Mouse (Mus musculus) neural tube, embryonic 14.5 days (tissue): ENCODE data around the gene Myl12a. TPM values are rescaled to one million over a fixed set of nuclear protein-coding genes. Genes with fewer than 3 reads are reported as not detected.

Experiments
- ATAC-seq: fragments of 200-750 bp; cut with Nextera tagmentation; 2 replicates; pipeline ENCODE4 v1.8.0; 2017; ENCODE audit warnings: low read depth, mild to moderate bottlenecking, moderate TSS enrichment, moderate library complexity
- H3K27ac ChIP-seq: fragments of 300-500 bp; sonication (generic); 2 replicates; pipeline ENCODE4 v1.5.1; 2014; ENCODE audit warnings: low read depth, mild to moderate bottlenecking, control low read depth, low read length, moderate library complexity, mixed read lengths
- H3K27me3 ChIP-seq: fragments of 300-500 bp; sonication (generic); 2 replicates; pipeline ENCODE4 v1.6.1; 2014; ENCODE audit warnings: low read length; ENCODE audit not compliant: control insufficient read depth, insufficient read depth
- H3K36me3 ChIP-seq: fragments of 300-500 bp; sonication (generic); 2 replicates; pipeline ENCODE4 v1.6.1; 2014; ENCODE audit warnings: low read length, mixed read lengths; ENCODE audit not compliant: control insufficient read depth, insufficient read depth
- H3K4me1 ChIP-seq: fragments of 300-500 bp; sonication (generic); 2 replicates; pipeline ENCODE4 v1.6.1; 2014; ENCODE audit warnings: low read length; ENCODE audit not compliant: control insufficient read depth, insufficient read depth
- H3K4me2 ChIP-seq: fragments of 300-500 bp; sonication (generic); 2 replicates; pipeline ENCODE4 v1.6.1; 2014; ENCODE audit warnings: mild to moderate bottlenecking, low read depth, low read length, control low read depth
- H3K4me3 ChIP-seq: fragments of 300-500 bp; sonication (generic); 2 replicates; pipeline ENCODE4 v1.5.1; 2014; ENCODE audit warnings: low read depth, low read length, control low read depth, mixed read lengths
- H3K9ac ChIP-seq: fragments of 300-500 bp; sonication (generic); replicated peaks from 2 replicates; pipeline ENCODE4 v1.6.1; 2014; ENCODE audit warnings: low read depth, mild to moderate bottlenecking, control low read depth, low read length, mixed read lengths
- H3K9me3 ChIP-seq: fragments of 300-500 bp; sonication (generic); 2 replicates; pipeline ENCODE4 v1.6.1; 2016; ENCODE audit warnings: low read length; ENCODE audit not compliant: control insufficient read depth
- WGBS: fragments of 180-500 bp; shearing (Covaris S2); extraction: QIAGEN DNeasy Blood & Tissue Kit; methylation state at CpG from one replicate; pipeline ENCODE4 v1.1.7; 2014; 5-methylcytosine and 5-hydroxymethylcytosine counted together
- polyA plus RNA-seq: library from polyadenylated mRNA; unstranded; fragments of >200 nt; fragmentation: Nextera tagmentation; extraction: Ambion mirVana; gene quantifications from 2 replicates; pipeline ENCODE4 v1.2.1, GENCODE M21; 2014

Gene Myl12a
- polyA plus RNA-seq, 1 experiment from 2014 or later, result 63.7 TPM

DNA sequence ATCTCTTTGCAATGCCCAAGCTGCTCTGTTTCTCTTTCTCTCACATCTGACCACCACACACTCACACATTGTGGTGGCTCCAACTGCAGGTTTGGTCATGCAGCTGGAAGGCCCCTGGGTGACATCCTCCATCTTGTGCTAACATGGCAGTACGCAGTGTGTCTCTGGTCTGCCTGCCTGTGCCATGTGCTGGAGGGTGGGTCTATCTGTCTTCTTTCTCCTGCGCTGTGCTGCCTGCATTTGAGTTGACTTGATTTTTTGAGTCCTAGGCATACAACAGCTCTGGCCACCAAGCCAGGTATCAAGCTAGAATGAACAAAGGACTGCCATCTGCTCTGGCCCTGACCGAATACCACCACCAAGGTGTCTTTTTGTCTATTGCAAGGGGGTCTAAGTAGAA is 15.5 kb upstream of the Myl12a start:
- Histone ChIP-seq H3K4me3 (no peak overlapping the region), H3K4me2 (no peak overlapping the region), H3K36me3 (no peaks in the 10 kb centered on the region), H3K27me3 (no peaks in the 10 kb centered on the region), H3K9me3 (no peaks in the 10 kb centered on the region), H3K9ac (no peak overlapping the region), H3K4me1 (0 out of 2 replicates have a peak, but pooled peaks cover 4% of the 10 kb centered on the region), H3K27ac (no peak overlapping the region)
- 97% methylated on average over 3 of the region's 3 CpGs for WGBS
- ATAC-seq, result no peak

DNA sequence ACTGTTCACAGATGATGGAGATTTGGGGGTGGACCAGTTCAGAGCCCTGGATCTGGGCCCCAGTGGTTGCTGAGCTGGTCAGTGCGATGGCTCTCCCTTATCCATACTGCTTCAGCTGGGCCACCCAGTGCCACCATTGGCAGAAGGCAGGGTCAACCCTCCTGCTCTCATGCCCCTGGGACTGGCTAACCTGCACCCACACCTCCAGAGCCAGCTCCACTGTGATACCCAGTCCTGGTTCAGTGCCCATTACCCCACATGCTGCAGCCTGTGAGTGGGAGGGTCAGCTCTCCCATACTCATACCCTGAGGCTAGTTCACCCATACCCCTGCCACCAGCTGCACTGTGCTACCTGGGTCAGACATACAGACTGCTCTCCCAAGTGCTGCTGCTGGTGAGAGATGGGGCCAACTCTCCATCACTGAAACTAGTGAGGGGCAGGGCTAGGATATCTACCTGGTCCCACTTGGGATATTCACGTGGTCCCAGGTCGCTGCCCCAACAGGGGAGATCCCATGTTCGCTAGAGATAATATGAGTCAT is 14.8 kb upstream of the Myl12a start:
- H3K27me3 ChIP-seq, result no peaks in the 10 kb centered on the region
- H3K4me2 ChIP-seq, result no peak overlapping the region
- no peak overlapping the region for H3K4me3 ChIP-seq
- no peak for ATAC-seq
- H3K9ac ChIP-seq, result no peak overlapping the region
- 96% methylated on average over 4 of the region's 4 CpGs for WGBS
- no peaks in the 10 kb centered on the region for H3K36me3 ChIP-seq
- no peak overlapping the region for H3K27ac ChIP-seq
- H3K9me3 ChIP-seq, result no peaks in the 10 kb centered on the region
- H3K4me1 ChIP-seq, result 0 out of 2 replicates have a peak, but pooled peaks cover 4% of the 10 kb centered on the region

GRCm38 (mm10) chr17:71014911-71015310 is 12.2 kb upstream of the Myl12a start:
- Histone ChIP-seq H3K27ac (no peak overlapping the region), H3K4me3 (no peak overlapping the region), H3K9me3 (no peaks in the 10 kb centered on the region), H3K9ac (no peak overlapping the region), H3K36me3 (no peaks in the 10 kb centered on the region), H3K4me1 (0 out of 2 replicates have a peak, but pooled peaks cover 4% of the 10 kb centered on the region), H3K4me2 (no peak overlapping the region), H3K27me3 (no peaks in the 10 kb centered on the region)
- 53% methylated on average over 5 of the region's 5 CpGs for WGBS
- ATAC-seq, result no peak

- no peaks in the 10 kb centered on the region for H3K27me3 ChIP-seq
- H3K27ac ChIP-seq, result no peak overlapping the region
- H3K9ac ChIP-seq, result no peak overlapping the region
- no peaks in the 10 kb centered on the region for H3K4me1 ChIP-seq
- H3K9me3 ChIP-seq, result no peaks in the 10 kb centered on the region
- no peaks in the 10 kb centered on the region for H3K36me3 ChIP-seq
- ATAC-seq, result no peak
- whole genome bisulfite sequencing, result 93% methylated on average over 6 of the region's 6 CpGs
- no peak overlapping the region for H3K4me2 ChIP-seq
- H3K4me3 ChIP-seq, result no peak overlapping the region
Observed at GRCm38 (mm10) chr17:71013105-71013504, 10.4 kb upstream of the Myl12a start.

DNA sequence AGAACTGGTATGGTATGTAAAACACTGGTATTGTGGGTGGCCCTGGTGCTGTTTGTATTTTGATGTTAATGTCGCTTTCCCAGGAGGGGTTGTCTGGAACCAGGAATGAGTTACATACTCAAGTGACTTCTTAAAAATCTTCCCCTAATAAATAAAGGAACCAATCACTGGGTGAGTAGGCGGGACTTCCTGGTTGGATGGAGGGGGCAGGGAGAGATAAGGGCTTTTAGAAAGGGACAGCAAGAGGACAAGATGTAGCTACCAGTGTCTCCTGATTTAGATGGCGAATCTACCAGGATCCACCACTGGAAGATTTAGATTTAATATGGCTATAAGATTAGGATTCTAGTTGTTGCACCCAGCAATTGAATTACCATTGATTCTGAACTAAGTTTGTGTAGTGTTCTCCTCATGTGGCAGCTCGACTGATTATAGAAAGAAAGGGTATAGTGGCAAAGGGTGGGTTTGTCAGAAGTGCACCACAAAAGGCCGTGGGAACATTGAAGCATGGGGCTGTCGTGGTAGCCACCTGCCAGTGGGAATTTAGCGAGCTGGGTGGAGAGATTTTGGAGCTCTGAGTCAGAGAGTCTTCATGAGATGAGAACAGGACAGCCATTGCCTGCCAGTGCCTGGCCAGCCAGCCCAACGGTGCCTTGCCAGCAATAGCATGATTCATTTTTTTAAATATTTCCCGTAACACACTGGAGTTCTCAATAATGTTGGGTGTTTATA is 9.4 kb upstream of the Myl12a start:
- no peak overlapping the region for H3K4me3 ChIP-seq
- no peak overlapping the region for H3K4me2 ChIP-seq
- no peaks in the 10 kb centered on the region for H3K4me1 ChIP-seq
- H3K27me3 ChIP-seq, result no peaks in the 10 kb centered on the region
- ATAC-seq, result no peak
- no peaks in the 10 kb centered on the region for H3K9me3 ChIP-seq
- H3K36me3 ChIP-seq, result no peaks in the 10 kb centered on the region
- 87% methylated on average over 9 of the region's 9 CpGs for WGBS
- no peak overlapping the region for H3K27ac ChIP-seq
- H3K9ac ChIP-seq, result no peak overlapping the region

DNA sequence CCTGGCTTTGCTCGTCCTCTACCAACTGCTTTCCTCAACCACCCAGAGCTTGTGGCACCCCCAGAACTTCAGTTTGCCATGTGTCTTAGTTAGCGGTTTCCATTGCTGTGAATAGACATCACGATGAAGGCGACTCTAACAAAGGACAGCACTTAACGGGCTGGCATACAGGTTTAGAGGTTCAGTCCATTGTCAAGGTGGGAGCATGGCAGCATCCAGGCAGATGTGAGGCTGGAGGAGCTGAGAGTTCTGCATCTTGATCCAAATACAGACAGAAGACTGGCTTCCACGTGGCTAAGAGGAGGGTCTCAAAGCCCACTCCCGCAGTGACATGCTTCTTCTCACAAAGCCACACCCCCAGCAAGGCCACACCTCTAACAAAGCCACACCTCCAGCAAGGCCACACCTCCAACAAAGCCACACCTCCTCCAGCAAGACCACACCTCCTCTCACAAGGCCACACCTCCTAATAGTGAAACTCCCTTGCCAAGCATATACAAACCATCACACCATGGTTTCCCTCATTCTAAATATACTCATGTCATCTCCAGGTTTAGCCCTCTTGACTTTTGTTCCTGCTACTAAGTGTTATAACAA is 8.1 kb upstream of the Myl12a start:
- ATAC-seq, result no peak
- no peaks in the 10 kb centered on the region for H3K27me3 ChIP-seq
- no peak overlapping the region for H3K4me3 ChIP-seq
- no peak overlapping the region for H3K9ac ChIP-seq
- H3K4me2 ChIP-seq, result no peak overlapping the region
- H3K9me3 ChIP-seq, result no peaks in the 10 kb centered on the region
- H3K36me3 ChIP-seq, result no peaks in the 10 kb centered on the region
- 59% methylated on average over 7 of the region's 7 CpGs for WGBS
- H3K27ac ChIP-seq, result no peak overlapping the region
- H3K4me1 ChIP-seq, result no peaks in the 10 kb centered on the region

DNA sequence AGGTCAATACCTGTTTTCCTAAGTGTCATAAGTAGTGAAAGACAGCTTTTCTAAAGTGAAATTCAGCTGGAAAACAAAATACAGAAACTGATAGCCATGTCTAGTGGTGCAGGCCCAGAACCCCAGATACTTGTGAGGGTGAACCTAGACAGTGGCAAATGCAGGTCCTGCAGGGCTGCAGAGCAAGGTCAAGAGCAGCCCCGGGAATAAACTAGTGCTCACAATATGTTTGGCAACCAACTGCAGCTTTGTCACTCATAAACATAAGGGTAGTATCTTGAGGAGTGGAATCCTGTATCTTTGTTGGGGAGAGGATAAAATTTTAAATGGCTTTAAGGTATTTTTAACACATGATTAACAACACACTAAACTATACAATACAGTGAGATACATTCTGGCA is 7.1 kb upstream of the Myl12a start:
- Histone ChIP-seq H3K27ac (no peak overlapping the region), H3K4me3 (no peak overlapping the region), H3K36me3 (no peaks in the 10 kb centered on the region), H3K4me2 (no peak overlapping the region), H3K9me3 (no peaks in the 10 kb centered on the region), H3K27me3 (no peaks in the 10 kb centered on the region), H3K9ac (no peak overlapping the region), H3K4me1 (no peaks in the 10 kb centered on the region)
- ATAC-seq, result no peak
- 76% methylated on average over 1 of the region's 1 CpGs for WGBS

- Histone ChIP-seq H3K4me3 (no peak overlapping the region), H3K4me1 (no peaks in the 10 kb centered on the region), H3K9me3 (no peaks in the 10 kb centered on the region), H3K27me3 (no peaks in the 10 kb centered on the region), H3K9ac (no peak overlapping the region), H3K36me3 (no peaks in the 10 kb centered on the region), H3K4me2 (no peak overlapping the region), H3K27ac (no peak overlapping the region)
- no peak for ATAC-seq
- WGBS, result 85% methylated on average over 3 of the region's 3 CpGs
Observed at GRCm38 (mm10) chr17:71008676-71009075, 6.0 kb upstream of the Myl12a start.

DNA sequence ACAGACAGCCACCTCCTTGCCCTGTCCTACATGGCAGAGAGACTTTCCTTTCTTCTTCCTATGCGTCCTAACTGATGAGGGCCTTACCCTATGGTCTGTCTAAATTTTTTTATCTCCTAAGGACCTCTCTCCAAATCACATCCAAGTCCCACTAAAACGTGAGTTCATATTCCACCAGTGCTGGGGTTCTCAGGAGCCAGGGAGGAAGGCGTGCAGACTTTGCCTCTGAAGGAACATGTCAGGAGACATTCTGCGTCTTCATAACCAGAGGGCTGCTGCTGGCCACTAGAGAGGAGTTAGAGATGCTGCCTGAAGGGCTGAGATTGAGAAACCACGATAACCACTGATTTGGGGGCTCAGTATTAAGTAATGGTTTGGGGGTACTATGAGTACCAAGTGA is 4.3 kb upstream of the Myl12a start:
- ATAC-seq, result no peak
- Histone ChIP-seq H3K9ac (no peak overlapping the region), H3K4me2 (no peak overlapping the region), H3K36me3 (no peaks in the 10 kb centered on the region), H3K4me3 (no peak overlapping the region), H3K27ac (no peak overlapping the region), H3K27me3 (no peaks in the 10 kb centered on the region), H3K9me3 (no peaks in the 10 kb centered on the region), H3K4me1 (0 out of 2 replicates have a peak, but pooled peaks cover 3% of the 10 kb centered on the region)
- 90% methylated on average over 5 of the region's 5 CpGs for WGBS
